Mouse (Mus musculus) CD4-positive, CD25-positive, alpha-beta regulatory T cell, adult 2 months (primary cell): ENCODE measurements around the gene Aip.

Experiments used
- DNase-seq: peaks from one replicate; pipeline ENCODE4 v3.0.0-alpha.2; 2012; ENCODE audit warnings: low read depth, low spot score

Gene Aip

DNA sequence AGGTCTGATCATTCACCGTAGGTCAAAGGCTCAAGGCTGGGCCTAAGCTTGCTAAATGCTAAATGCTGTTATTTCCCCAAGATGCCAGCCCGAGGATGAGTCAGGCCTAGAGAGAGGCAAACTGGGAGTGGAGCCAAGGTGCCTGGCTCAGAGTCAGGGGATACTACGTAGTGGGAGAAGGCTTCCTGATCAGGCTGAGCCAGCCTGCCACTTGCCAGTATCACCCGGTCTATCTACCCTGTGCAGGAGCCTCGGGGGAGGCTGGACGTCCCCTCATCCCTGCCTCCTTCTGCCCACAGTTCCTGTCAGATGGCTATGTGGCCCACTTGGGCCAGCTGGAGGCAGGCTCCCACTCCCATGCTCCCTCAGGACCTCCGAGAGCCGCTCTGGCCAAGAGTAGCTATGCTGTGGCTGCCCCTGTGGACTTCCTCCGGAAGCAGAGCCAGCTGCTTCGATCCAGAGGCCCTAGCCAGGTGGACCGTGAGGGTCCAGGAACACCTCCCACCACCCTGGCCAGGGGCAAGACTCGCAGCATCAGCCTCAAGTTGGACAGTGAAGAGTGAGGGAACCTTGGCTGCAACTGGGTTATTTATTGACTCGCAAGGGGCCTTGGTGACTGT, 12.4 kb downstream of the Aip start:
- DNase-seq, result peak; percentile 48

- peak; percentile 7 for DNase-seq
These were observed 13.3 kb downstream of the Aip start for GRCm38 (mm10) chr19:4112063-4112960.

- no peak for DNase-seq
These were observed 17.1 kb downstream of the Aip start for GRCm38 (mm10) chr19:4108535-4108934.

- no peak for DNase-seq
These were observed 19.0 kb downstream of the Aip start for GRCm38 (mm10) chr19:4106654-4107053.

DNA sequence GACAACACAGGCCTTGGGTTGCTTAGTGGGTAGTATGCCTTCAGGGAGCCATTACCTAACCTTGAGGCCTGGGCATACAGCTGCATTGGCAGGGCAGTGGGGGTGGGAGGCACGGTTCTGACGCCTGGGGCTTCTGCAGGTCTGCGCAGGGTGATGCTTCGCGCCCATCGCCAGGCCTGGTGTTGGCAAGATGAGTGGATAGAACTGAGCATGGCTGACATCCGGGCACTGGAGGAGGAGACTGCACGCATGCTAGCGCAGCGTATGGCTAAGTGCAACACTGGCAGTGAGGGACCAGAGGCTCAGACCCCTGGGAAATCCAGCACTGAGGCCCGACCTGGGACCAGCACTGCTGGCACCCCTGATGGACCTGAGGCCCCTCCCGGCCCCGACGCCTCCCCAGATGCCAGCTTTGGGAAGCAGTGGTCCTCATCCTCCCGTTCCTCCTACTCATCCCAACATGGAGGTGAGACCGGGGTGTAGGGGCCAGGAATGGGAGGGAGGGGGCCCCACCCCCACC, 20.9 kb downstream of the Aip start:
- DNase-seq, result no peak

- no peak for DNase-seq
These were observed 21.9 kb downstream of the Aip start for GRCm38 (mm10) chr19:4103792-4104191.

GRCm38 (mm10) chr19:4103294-4103693, 22.4 kb downstream of the Aip start:
- no peak for DNase-seq

DNA sequence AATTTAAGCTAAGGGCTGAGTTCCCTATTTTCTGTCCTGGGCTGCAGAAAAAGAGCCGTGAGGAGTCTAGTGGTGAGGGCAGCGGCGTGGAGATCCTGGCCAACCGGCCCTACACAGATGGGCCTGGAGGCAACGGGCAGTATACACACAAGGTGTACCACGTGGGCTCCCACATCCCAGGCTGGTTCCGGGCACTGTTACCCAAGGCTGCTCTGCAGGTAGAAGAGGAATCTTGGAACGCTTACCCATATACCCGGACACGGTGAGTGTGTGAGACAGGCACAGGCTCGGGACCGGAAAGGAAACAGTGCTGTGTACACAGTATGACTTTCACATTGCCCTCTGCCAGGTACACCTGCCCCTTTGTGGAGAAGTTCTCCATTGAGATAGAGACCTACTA, 23.0 kb downstream of the Aip start:
- DNase-seq, result no peak

- no peak for DNase-seq
These were observed 23.6 kb downstream of the Aip start for GRCm38 (mm10) chr19:4102049-4102448.

GRCm38 (mm10) chr19:4101466-4101865, 24.2 kb downstream of the Aip start:
- DNase-seq, result no peak

- peak; percentile 69 for DNase-seq
These were observed 24.9 kb downstream of the Aip start for GRCm38 (mm10) chr19:4100718-4101261.

GRCm38 (mm10) chr19:4099837-4100717, 25.6 kb downstream of the Aip start, which contains the start of gene Pitpnm1:
Pitpnm1 (plus strand) TSS chr19:4099998.
- peak; percentile 85 for DNase-seq

GRCm38 (mm10) chr19:4099056-4099455, 26.6 kb downstream of the Aip start:
- DNase-seq, result peak; percentile 96

DNA sequence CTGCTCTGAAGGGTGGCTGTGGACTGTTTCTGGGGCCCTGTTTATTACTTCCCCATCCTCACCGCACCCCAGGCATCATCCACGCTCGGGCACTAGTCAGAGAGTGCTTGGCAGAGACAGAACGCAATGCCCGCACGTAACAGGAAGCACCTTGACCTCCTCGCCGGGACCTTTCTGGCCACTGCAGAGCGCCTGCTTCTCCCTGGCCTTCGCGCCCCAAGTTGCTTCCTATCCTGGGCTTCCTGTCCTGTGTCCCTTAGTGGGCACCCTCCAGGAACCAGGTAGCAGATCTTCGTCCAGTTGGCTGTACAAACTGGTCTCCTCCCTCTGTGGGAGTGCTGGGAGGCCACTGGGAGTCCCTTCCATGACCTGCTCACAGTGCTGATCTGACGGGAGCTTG, 27.2 kb downstream of the Aip start:
- DNase-seq, result peak; percentile 30

DNA sequence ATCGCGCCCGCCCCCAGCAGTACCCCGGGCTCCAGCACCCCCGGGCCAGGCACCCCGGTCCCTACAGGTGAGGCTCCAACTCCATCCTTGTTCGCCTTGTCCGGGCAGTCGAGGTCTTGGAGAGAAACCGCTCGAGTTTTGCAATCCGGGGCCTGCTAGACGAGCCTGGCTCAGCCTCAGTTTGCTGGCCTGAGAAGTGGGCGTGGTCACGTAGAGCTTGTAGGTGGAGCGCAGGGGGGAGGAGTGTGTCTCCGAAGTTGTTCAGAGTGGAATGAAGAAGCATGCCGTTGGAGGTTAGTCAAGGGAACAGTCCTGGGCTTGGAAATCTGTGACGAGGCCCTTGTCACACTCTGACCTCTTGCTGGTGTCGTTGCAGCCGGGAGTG, 28.2 kb downstream of the Aip start:
- peak; percentile 89 for DNase-seq

GRCm38 (mm10) chr19:4096642-4097440, 28.8 kb downstream of the Aip start, which contains the start of gene Cdk2ap2:
Cdk2ap2 (plus strand) TSS chr19:4097182.
- peak; percentile 99 for DNase-seq

GRCm38 (mm10) chr19:4095802-4096201, 29.9 kb downstream of the Aip start:
- DNase-seq, result no peak

DNA sequence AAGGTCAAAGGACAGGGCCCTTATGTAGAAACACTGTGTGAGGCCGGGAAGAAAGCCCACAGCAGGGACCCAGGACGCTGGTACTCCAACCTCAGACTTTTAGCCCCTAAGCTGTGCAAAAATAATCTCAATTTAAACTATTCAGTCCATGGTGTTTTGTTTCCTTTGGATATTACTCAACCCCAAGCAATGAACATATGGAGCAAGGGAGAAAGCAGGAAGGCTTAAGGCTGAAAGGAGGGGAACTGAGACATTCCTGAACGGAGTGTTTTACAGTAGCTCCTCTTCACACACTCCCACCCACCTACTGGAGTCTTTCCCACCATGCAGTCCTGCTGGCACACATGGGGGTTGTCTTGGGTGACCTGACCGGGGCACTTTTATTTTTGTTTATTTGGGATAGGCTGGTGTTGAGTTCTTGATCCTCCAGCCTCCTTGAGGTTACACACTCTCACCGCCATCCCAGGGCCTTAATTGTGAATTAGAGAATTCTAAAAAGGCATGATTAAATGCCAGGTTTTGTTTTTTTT, 30.8 kb downstream of the Aip start:
- DNase-seq, result no peak

GRCm38 (mm10) chr19:4094348-4094747, 31.3 kb downstream of the Aip start:
- peak; percentile 11 for DNase-seq

GRCm38 (mm10) chr19:4093772-4094171, 31.9 kb downstream of the Aip start:
- peak; percentile 79 for DNase-seq
